Mouse (Mus musculus) liver, adult 2 months (tissue): ENCODE measurements around the gene Porcn. TPM values are rescaled to one million over a fixed set of nuclear protein-coding genes. Genes with fewer than 3 reads are reported as not detected.

Experiments used
- DNase-seq: peaks from one replicate; pipeline ENCODE4 v3.0.0-alpha.2; 2011; ENCODE audit warnings: low read depth, low spot score; ENCODE audit errors: extremely low read depth
- H3K27ac ChIP-seq: fragments of 200-500 bp; replicated peaks from 2 replicates; pipeline ENCODE4 v1.5.1; 2012; ENCODE audit warnings: low read depth, mild to moderate bottlenecking, control low read depth, inconsistent platforms, low read length; ENCODE audit not compliant: insufficient read depth
- H3K27me3 ChIP-seq: fragments of 200-500 bp; 2 replicates; pipeline ENCODE4 v1.6.1; 2012; ENCODE audit warnings: mild to moderate bottlenecking, moderate library complexity, low read length, inconsistent platforms; ENCODE audit not compliant: control insufficient read depth, insufficient read depth
- H3K36me3 ChIP-seq: fragments of 200-500 bp; 2 replicates; pipeline ENCODE4 v1.6.1; 2012; ENCODE audit warnings: low read length, inconsistent platforms; ENCODE audit not compliant: control insufficient read depth, insufficient read depth
- H3K4me1 ChIP-seq: fragments of 200-500 bp; 2 replicates; pipeline ENCODE4 v1.6.1; 2011; ENCODE audit warnings: low read length; ENCODE audit not compliant: control insufficient read depth, insufficient read depth
- H3K4me3 ChIP-seq: fragments of 200-500 bp; 2 replicates; pipeline ENCODE4 v1.5.1; 2011; ENCODE audit warnings: low read depth, mild to moderate bottlenecking, control low read depth, low read length, moderate library complexity; ENCODE audit not compliant: insufficient read depth
- H3K79me2 ChIP-seq: fragments of 200-500 bp; 2 replicates; pipeline ENCODE4 v1.6.1; 2012; ENCODE audit warnings: inconsistent platforms, mild to moderate bottlenecking, low read length, moderate library complexity; ENCODE audit not compliant: control insufficient read depth, insufficient read depth
- H3K9ac ChIP-seq: fragments of 200-500 bp; 2 replicates; pipeline ENCODE4 v1.6.1; 2012; ENCODE audit warnings: low read depth, mild to moderate bottlenecking, control low read depth, inconsistent platforms, low read length
- CTCF ChIP-seq: fragments of 200-500 bp; IDR thresholded peaks from 2 replicates; pipeline ENCODE4 v1.5.1; 2011; ENCODE audit warnings: low read depth, low read length, control low read depth
- POLR2A ChIP-seq: fragments of 200-500 bp; IDR thresholded peaks from 2 replicates; pipeline ENCODE4 v1.6.1; 2011; ENCODE audit warnings: low read length, control low read depth; ENCODE audit not compliant: insufficient read depth; ENCODE audit errors: extremely low read depth
- WGBS: fragments of 180-500 bp; shearing (Covaris S2); methylation state at CpG from one replicate; pipeline ENCODE4 v1.1.7; 2018; 5-methylcytosine and 5-hydroxymethylcytosine counted together
- polyA plus RNA-seq: library from polyadenylated mRNA; depleted of rRNA; stranded (reverse); fragments of >200 nt; gene quantifications from 2 replicates; pipeline ENCODE4 v1.2.3, GENCODE M21; 2012
- total RNA-seq: library from RNA; depleted of rRNA; stranded (reverse); fragments of >200 nt; gene quantifications from 2 replicates; pipeline ENCODE4 v1.2.3, GENCODE M21; 2014

Gene Porcn
- total and polyA plus RNA-seq, 2 experiments: 1.9 to 12.6 TPM

DNA sequence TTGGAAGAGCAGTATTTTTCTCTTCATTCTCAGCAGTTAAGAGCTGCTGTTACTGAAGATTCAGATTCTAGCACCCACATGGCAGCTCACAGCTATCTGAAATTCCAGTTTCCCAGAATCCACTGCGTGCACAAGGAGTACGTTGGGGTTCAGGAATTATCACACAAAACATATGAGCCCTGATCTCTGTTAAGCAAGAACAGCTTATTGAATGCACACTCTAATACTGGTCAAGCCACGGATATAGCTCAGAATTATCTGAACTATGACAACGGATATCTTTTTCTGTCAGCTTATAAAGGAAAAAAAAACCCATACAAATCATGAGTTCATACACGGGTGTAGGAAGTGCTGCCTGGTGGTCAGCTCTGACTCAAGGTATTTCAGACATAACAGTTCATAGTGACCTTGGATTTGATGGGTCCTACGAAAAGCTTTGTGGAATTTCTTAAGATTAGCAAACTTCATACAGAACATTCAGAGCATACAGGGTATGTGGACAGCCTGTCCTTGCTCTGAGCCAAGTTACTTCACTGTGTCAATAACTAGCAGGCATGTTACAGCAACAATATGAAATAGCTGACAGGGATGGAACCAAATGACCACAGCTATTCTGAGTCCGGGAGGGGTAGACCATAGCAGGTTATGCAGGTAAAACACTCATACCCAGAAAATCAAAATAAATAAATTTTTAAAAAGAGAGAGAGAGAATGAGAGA is 5.3 kb upstream of the Porcn start:
- no peak for TF ChIP-seq POLR2A
- TF ChIP-seq CTCF: no peak
- H3K27me3 ChIP-seq: no peaks in the 10 kb centered on the region
- H3K4me3 ChIP-seq: no peak overlapping the region
- no peak overlapping the region for H3K9ac ChIP-seq
- H3K4me1 ChIP-seq: no peaks in the 10 kb centered on the region
- WGBS: 53% methylated on average over 7 of the region's 7 CpGs
- no peak for DNase-seq
- no peaks in the 10 kb centered on the region for H3K79me2 ChIP-seq
- H3K36me3 ChIP-seq: no peaks in the 10 kb centered on the region
- H3K27ac ChIP-seq: no peak overlapping the region

DNA sequence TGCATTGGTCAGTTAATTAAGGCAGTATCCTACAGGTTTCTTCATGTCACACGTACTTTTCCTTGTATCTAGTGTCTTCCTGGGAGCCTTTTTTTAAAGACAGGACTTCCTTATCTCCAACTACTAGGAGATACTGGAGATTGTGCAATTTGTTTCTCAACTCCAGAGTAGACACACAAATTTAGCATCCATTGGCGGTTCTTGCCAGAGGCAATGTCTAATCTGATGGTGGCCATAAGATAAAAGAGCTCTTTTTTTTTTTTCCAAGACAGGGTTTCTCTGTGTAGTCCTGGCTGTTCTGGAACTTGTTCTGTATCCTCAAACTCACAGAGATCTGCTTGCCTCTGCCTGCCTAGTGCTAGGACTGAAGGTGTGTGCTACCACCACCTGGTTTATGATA is 3.4 kb upstream of the Porcn start:
- TF ChIP-seq CTCF: no peak
- no peak for TF ChIP-seq POLR2A
- H3K36me3 ChIP-seq: no peaks in the 10 kb centered on the region
- no peaks in the 10 kb centered on the region for H3K79me2 ChIP-seq
- WGBS: 23% methylated on average over 2 of the region's 2 CpGs
- no peaks in the 10 kb centered on the region for H3K27me3 ChIP-seq
- no peak overlapping the region for H3K4me3 ChIP-seq
- DNase-seq: no peak
- H3K9ac ChIP-seq: no peak overlapping the region
- no peak overlapping the region for H3K27ac ChIP-seq
- no peaks in the 10 kb centered on the region for H3K4me1 ChIP-seq

DNA sequence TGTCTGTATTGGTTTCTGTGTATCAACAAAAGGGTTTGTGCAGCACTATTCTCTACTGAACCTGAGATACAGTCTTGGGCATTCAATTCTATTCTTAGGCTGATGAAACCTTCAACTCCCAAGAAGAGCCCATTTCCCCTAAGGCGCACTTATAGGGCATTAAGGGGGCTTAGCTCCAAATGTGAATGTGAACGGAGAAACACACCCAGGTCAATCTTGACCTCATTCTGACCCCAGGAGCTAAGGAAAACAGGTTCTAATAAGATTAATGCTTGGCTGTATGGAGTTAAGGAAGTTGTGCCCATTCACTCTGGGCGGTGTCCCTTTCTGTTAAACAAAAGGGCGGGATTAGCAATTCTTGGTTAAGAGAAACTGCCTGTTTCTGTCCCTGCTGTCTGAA is 899 bp upstream of the Porcn start:
- no peak for DNase-seq
- Histone ChIP-seq H3K4me3 (no peak overlapping the region), H3K27me3 (no peaks in the 10 kb centered on the region), H3K79me2 (no peaks in the 10 kb centered on the region), H3K36me3 (no peaks in the 10 kb centered on the region), H3K4me1 (no peaks in the 10 kb centered on the region), H3K9ac (no peak overlapping the region), H3K27ac (no peak overlapping the region)
- TF ChIP-seq CTCF (no peak), POLR2A (no peak)
- 47% methylated on average over 4 of the region's 4 CpGs for WGBS

DNA sequence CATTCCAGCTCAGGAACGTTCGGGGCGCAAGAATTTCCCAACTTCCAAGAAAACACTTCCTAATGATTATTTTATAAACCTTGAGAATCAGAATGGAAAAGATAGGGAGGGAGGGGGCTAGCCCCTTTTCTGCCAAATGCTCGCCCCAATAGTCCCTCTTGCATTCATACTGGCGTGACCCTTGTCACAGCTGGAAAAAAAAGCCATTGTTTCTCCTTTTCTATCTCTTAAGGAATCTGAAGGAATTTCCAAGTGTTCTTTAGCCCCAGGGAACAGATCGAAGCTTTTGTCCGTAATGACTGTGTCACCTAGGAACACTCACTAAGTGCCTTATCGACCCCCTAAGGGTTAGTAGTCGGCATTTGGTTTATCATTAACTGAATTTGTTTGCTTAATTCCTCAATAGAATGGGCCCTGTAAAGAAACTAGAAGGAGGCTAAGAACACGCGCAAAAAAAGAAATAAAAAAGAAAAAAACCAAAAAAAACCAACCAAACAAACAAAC is 421 bp upstream of the Porcn start:
- under 1% methylated on average over 11 of the region's 11 CpGs for WGBS
- Histone ChIP-seq H3K79me2 (no peaks in the 10 kb centered on the region), H3K4me1 (no peaks in the 10 kb centered on the region), H3K9ac (no peak overlapping the region), H3K36me3 (no peaks in the 10 kb centered on the region), H3K27me3 (no peaks in the 10 kb centered on the region), H3K4me3 (peak overlapping the region; percentile 93), H3K27ac (peak overlapping the region; percentile 38)
- DNase-seq: peak; percentile 51
- TF ChIP-seq POLR2A (no peak), CTCF (no peak)

GRCm38 (mm10) chrX:8205551-8205950 is 774 bp downstream of the Porcn start:
- TF ChIP-seq POLR2A (no peak), CTCF (no peak)
- Histone ChIP-seq H3K27ac (no peak overlapping the region), H3K79me2 (no peaks in the 10 kb centered on the region), H3K27me3 (no peaks in the 10 kb centered on the region), H3K4me1 (no peaks in the 10 kb centered on the region), H3K4me3 (no peak overlapping the region), H3K36me3 (no peaks in the 10 kb centered on the region), H3K9ac (no peak overlapping the region)
- WGBS: 61% methylated on average over 7 of the region's 7 CpGs
- DNase-seq: no peak

DNA sequence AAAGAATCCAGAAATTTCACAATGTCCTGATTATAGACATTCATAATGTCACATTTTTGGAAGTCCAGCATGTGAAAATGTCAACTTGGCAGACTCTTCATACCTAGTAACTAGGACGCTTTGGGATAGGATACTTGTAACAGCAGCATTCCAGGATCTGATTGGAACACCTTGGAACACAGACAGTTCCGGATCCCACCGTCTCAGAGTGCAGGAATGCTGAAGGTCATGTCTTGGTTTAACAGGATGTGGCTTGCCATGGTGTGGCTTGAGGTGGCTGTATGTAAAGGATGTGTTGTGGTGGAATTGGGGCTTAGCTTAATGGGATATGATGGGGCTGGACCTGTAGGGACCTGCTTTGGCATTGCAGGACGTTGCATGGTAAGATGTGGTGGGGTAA is 1.2 kb downstream of the Porcn start:
- no peak for DNase-seq

More for the DNA sequence above, 1.2 kb downstream of the Porcn start:
- H3K27ac ChIP-seq: no peak overlapping the region
- H3K9ac ChIP-seq: no peak overlapping the region
- no peaks in the 10 kb centered on the region for H3K4me1 ChIP-seq
- H3K79me2 ChIP-seq: no peaks in the 10 kb centered on the region
- WGBS: 88% methylated on average over 4 of the region's 4 CpGs
- no peaks in the 10 kb centered on the region for H3K36me3 ChIP-seq
- no peak for TF ChIP-seq CTCF
- TF ChIP-seq POLR2A: no peak
- no peaks in the 10 kb centered on the region for H3K27me3 ChIP-seq
- no peak overlapping the region for H3K4me3 ChIP-seq
